Mouse (Mus musculus) urinary bladder, postnatal 36 days (tissue): ENCODE measurements at regions not wholly inside any gene's neighbourhood (a gene's known extent, or its start where the extent isn't known, plus 50 kb on each side); places are given as distances from the start of the nearest gene placed in this dataset.

Experiments
- DNase-seq, 2 experiments: peaks; one replicate each; pipeline ENCODE4 v3.0.0; 2022; ENCODE audit warnings: low spot score in 2 of 2, mixed read lengths in 1 of 2

- no peak for DNase-seq
Observed at GRCm38 (mm10) chr15:31173309-31174115, 50.6 kb upstream of the Dap start.
